Mouse (Mus musculus) lung, adult 2 months (tissue): ENCODE data around the gene Kdm6b.

Source experiments
- CTCF ChIP-seq: fragments of 200-500 bp; IDR thresholded peaks from 2 replicates; pipeline ENCODE4 v1.5.1; 2011; ENCODE audit warnings: mild to moderate bottlenecking, low read length, control low read depth; ENCODE audit not compliant: insufficient read depth
- POLR2A ChIP-seq: fragments of 200-500 bp; IDR thresholded peaks from 2 replicates; pipeline ENCODE4 v1.6.1; 2011; ENCODE audit warnings: low read depth, mild to moderate bottlenecking, control low read depth, low read length, borderline replicate concordance; ENCODE audit errors: extremely low read depth

GRCm38 (mm10) chr11:69415327-69415667 lies 1.8 kb upstream of the Kdm6b start:
- TF ChIP-seq CTCF (no peak), POLR2A (no peak)
